Mouse (Mus musculus) E14TG2a.4 (cell line): ENCODE measurements around the gene Bloc1s2.

Experiments
- CTCF ChIP-seq: conservative IDR thresholded peaks from 2 replicates; pipeline ENCODE4 v1.5.1; 2014; ENCODE audit warnings: low read length
- NANOG ChIP-seq: IDR thresholded peaks from 2 replicates; pipeline ENCODE4 v1.6.1; 2014; ENCODE audit warnings: borderline replicate concordance, low read length, mixed read lengths

DNA sequence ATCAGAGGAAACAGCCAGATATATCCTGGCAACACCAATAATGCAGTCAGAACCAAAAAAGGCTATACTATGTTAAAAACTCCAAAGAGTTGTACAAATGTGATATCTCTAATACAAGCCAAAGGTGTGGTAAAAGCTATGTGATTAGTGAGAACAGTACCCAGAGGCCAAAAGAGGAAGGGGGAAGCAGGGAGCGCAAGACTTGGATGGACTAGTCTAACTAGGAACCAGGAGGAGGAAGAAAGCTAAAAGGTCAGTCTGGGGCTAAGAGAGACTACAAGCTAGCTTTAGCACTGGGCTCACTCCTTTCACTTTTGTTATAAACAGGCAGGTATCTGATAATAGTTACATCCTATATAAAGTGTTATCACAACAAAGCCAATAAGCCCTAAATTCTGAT lies 41.9 kb downstream of the Bloc1s2 start:
- TF ChIP-seq CTCF: no peak
- no peak for TF ChIP-seq NANOG
